Mouse (Mus musculus): ENCODE results near the gene Idnk. TPM values are rescaled to one million over a fixed set of nuclear protein-coding genes. Genes with fewer than 3 reads are reported as not detected.

The Idnk gene
- total and polyA plus RNA-seq, 3 experiments: 29.5 to 50.3 TPM; not detected in 1

DNA sequence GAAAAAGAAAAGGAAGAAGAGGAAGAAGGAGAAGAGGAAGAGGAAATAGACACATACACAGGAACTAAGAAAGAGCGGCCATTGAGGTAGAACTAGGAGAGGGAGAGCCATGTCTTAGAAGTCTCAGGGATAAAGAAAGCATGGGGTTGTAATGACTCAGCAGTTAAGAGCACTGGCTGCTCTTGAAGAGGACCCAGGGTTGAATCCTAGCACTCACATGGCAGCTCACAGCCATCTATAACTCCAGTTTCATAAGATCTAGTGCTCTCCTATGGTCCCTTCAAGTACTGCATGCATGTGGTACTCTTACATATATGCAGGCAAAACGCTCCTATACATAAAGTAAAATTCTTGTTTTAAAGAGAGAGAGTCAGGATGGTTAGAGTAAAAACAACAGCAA is 1.4 kb upstream of the Idnk start:
- 0 out of 2 replicates have a peak, but pooled peaks have one; percentile 39 for TF ChIP-seq MYC (IDR thresholded peaks at IDR 0.05; ENCODE audit: low read depth, low read length)
- TF ChIP-seq CTCF (IDR thresholded peaks at IDR 0.05 in 2 of 3, conservative IDR thresholded peaks at IDR 0.05 in 1 of 3; ENCODE audit: control insufficient read depth in 1 of 3, insufficient read depth in 1 of 3, low read depth in 2 of 3, low read length in 3 of 3, poor library complexity in 1 of 3, severe bottlenecking in 1 of 3): peak in 2 of 3 experiments; percentile 14 to 28; a peak in 2 of 6 replicates
- TF ChIP-seq POLR2A (IDR thresholded peaks at IDR 0.05; ENCODE audit: control insufficient read depth in 1 of 2, insufficient read depth in 1 of 2, low read depth in 1 of 2, low read length in 2 of 2, poor library complexity in 1 of 2): no peak
- TF ChIP-seq ZC3H11A (IDR thresholded peaks at IDR 0.05; ENCODE audit: low read depth, low read length): no peak
- TF ChIP-seq RAD21 (IDR thresholded peaks at IDR 0.05; ENCODE audit: low read depth, low read length): peak; percentile 16
- TF ChIP-seq SIN3A (IDR thresholded peaks at IDR 0.05; ENCODE audit: low read length): no peak
- no peak for TF ChIP-seq MAZ (IDR thresholded peaks at IDR 0.05; ENCODE audit: low read depth, low read length)
- no peak for TF ChIP-seq GATA1 (IDR thresholded peaks at IDR 0.05; ENCODE audit: low read depth, low read length)
- TF ChIP-seq MAX (IDR thresholded peaks at IDR 0.05; ENCODE audit: low read length): 0 out of 2 replicates have a peak, but pooled peaks have one; percentile 29
- peak; percentile 24; the same call in 1 of the 2 replicates for TF ChIP-seq GABPA (IDR thresholded peaks at IDR 0.05; ENCODE audit: low read depth, low read length)
- no peak for TF ChIP-seq TCF12 (IDR thresholded peaks at IDR 0.05; ENCODE audit: low read depth, low read length)
- H3K36me3 ChIP-seq (ENCODE audit: control insufficient read depth in 1 of 2, insufficient read depth in 2 of 2, low read length in 2 of 2): peaks cover 0 to 4% of the 10 kb centered on the region in 2 experiments; a peak in 2 of 4 replicates

GRCm38 (mm10) chr13:58157036-58157435 is 413 bp upstream of the Idnk start:
- peaks cover 8% of the 10 kb centered on the region for H3K79me2 ChIP-seq (ENCODE audit: control insufficient read depth, insufficient read depth, low read length, poor library complexity)
- H3K36me3 ChIP-seq (ENCODE audit: control insufficient read depth in 1 of 2, insufficient read depth in 2 of 2, low read length in 2 of 2): peaks cover 0 to 4% of the 10 kb centered on the region in 2 experiments; a peak in 2 of 4 replicates
- H3K27ac ChIP-seq (ENCODE audit: control insufficient read depth, low read depth, low read length): peak overlapping the region; percentile 51
- DNase-seq (ENCODE audit: low read depth, low spot score): peak; percentile 75
- no peaks in the 10 kb centered on the region for H3K9me3 ChIP-seq (replicated peaks; ENCODE audit: insufficient read depth, low read length)
- no peaks in the 10 kb centered on the region for H3K27me3 ChIP-seq (ENCODE audit: control insufficient read depth in 1 of 2, insufficient read depth in 2 of 2, low read length in 2 of 2)
- H3K9ac ChIP-seq (ENCODE audit: control insufficient read depth, low read depth, low read length, poor library complexity, severe bottlenecking): peak overlapping the region; percentile 72
- TF ChIP-seq RAD21 (IDR thresholded peaks at IDR 0.05; ENCODE audit: low read depth, low read length) (no peak), MAZ (IDR thresholded peaks at IDR 0.05; ENCODE audit: low read depth, low read length) (no peak), KAT2A (conservative IDR thresholded peaks at IDR 0.05; ENCODE audit: low read depth, low read length) (no peak), TCF12 (IDR thresholded peaks at IDR 0.05; ENCODE audit: low read depth, low read length) (peak; percentile 71), HCFC1 (IDR thresholded peaks at IDR 0.05; ENCODE audit: low read depth, low read length) (no peak), TAL1 (IDR thresholded peaks at IDR 0.05; ENCODE audit: low read length) (no peak), MAFK (IDR thresholded peaks at IDR 0.05; ENCODE audit: borderline replicate concordance, low read depth, low read length) (no peak), MAX (IDR thresholded peaks at IDR 0.05; ENCODE audit: low read length) (no peak), NRF1 (IDR thresholded peaks at IDR 0.05; ENCODE audit: insufficient read depth, low read depth, low read length, poor library complexity, severe bottlenecking) (no peak), ZMIZ1 (IDR thresholded peaks at IDR 0.05; ENCODE audit: low read depth, low read length) (no peak), GABPA (IDR thresholded peaks at IDR 0.05; ENCODE audit: low read depth, low read length) (no peak), BHLHE40 (IDR thresholded peaks at IDR 0.05; ENCODE audit: borderline replicate concordance, low read depth, low read length) (0 out of 2 replicates have a peak, but pooled peaks have one; percentile 49), UBTF (IDR thresholded peaks at IDR 0.05; ENCODE audit: borderline replicate concordance, insufficient read depth, low read depth, low read length) (no peak), GATA1 (IDR thresholded peaks at IDR 0.05; ENCODE audit: low read depth, low read length) (peak; percentile 46), CHD1 (IDR thresholded peaks at IDR 0.05; ENCODE audit: low read depth, low read length) (0 out of 2 replicates have a peak, but pooled peaks have one; percentile 31), EP300 (IDR thresholded peaks at IDR 0.05; ENCODE audit: low read depth in 1 of 2, low read length in 2 of 2) (peak; percentile 46 to 67), MYC (IDR thresholded peaks at IDR 0.05; ENCODE audit: low read depth, low read length) (no peak), MXI1 (IDR thresholded peaks at IDR 0.05; ENCODE audit: low read depth, low read length) (no peak), POLR2AphosphoS5 (IDR thresholded peaks at IDR 0.05; ENCODE audit: borderline replicate concordance, low read depth, low read length) (no peak)
- H3K4me1 ChIP-seq (ENCODE audit: control insufficient read depth in 1 of 2, insufficient read depth in 2 of 2, low read length in 2 of 2): peaks cover 3 to 4% of the 10 kb centered on the region in 2 experiments; a peak in 3 of 4 replicates
- peak overlapping the region; percentile 76 for H3K4me3 ChIP-seq (ENCODE audit: control insufficient read depth in 1 of 2, insufficient read depth in 1 of 2, low read depth in 2 of 2, low read length in 2 of 2)

More for the DNA sequence above, 1.4 kb upstream of the Idnk start:
- DNase-seq (ENCODE audit: low read depth, low spot score): peak; percentile 69
- Histone ChIP-seq H3K4me1 (ENCODE audit: control insufficient read depth in 1 of 2, insufficient read depth in 2 of 2, low read length in 2 of 2) (peaks cover 3 to 4% of the 10 kb centered on the region in 2 experiments; a peak in 3 of 4 replicates), H3K27ac (ENCODE audit: control insufficient read depth, low read depth, low read length) (no peak overlapping the region; the same call in 1 of the 2 replicates), H3K4me3 (ENCODE audit: control insufficient read depth in 1 of 2, insufficient read depth in 1 of 2, low read depth in 2 of 2, low read length in 2 of 2) (peak overlapping the region in 1 of 2 experiments; percentile 3; a peak in 1 of 4 replicates), H3K79me2 (ENCODE audit: control insufficient read depth, insufficient read depth, low read length, poor library complexity) (peaks cover 8% of the 10 kb centered on the region), H3K9ac (ENCODE audit: control insufficient read depth, low read depth, low read length, poor library complexity, severe bottlenecking) (no peak overlapping the region), H3K27me3 (ENCODE audit: control insufficient read depth in 1 of 2, insufficient read depth in 2 of 2, low read length in 2 of 2) (no peaks in the 10 kb centered on the region), H3K9me3 (replicated peaks; ENCODE audit: insufficient read depth, low read length) (no peaks in the 10 kb centered on the region)

Data from MEL (cell line).